Comparison of ENCODE assay signal across 9 mouse cellular contexts in genomic region chr6:140570152-140570551, GRCm38 (mm10). TPM values are rescaled to one million over a fixed set of nuclear protein-coding genes. Genes with fewer than 3 reads are reported as not detected.
DNase-seq lines count a peak whose midpoint lies in the region; ATAC-seq lines count a peak whose summit lies in the region.
"Had no signal": no experiment of that assay in that cellular context is flagged by ENCODE, and none has a peak within 500 bp of the region (broad histone marks: within the 10 kb centered on the region; RNA-seq: fewer than 3 reads in every experiment).

No protein-coding gene starts in this region.

- intact Hi-C loops in left cerebral cortex, postnatal 25 days (cut with DNase I), result no loop called here

- no peaks in the 10 kb centered on the region for H3K9me3 ChIP-seq in midbrain, embryonic 14.5 days (ENCODE audit: control insufficient read depth, low read length)
- H3K9me3 ChIP-seq in midbrain, embryonic 16.5 days (replicated peaks; ENCODE audit: control insufficient read depth, low read length, poor library complexity, severe bottlenecking), result no peaks in the 10 kb centered on the region
- no peaks in the 10 kb centered on the region for H3K9me3 ChIP-seq in kidney, embryonic 16.5 days (ENCODE audit: low read length)
- H3K9me3 ChIP-seq: heart, embryonic 13.5 days had no signal

- no peak overlapping the region for H3K4me3 ChIP-seq in midbrain, embryonic 14.5 days (replicated peaks; ENCODE audit: low read depth, low read length)
- no peak overlapping the region for H3K4me3 ChIP-seq in midbrain, embryonic 16.5 days (ENCODE audit: low read depth, low read length)
- H3K4me3 ChIP-seq in kidney, embryonic 16.5 days (ENCODE audit: low read length), result no peak overlapping the region
- H3K4me3 ChIP-seq: heart, embryonic 13.5 days had no signal

- peak; percentile 26 for DNase-seq in midbrain, embryonic 14.5 days
- peak; percentile 66 for DNase-seq in cerebellum, postnatal 10 days
- DNase-seq in retina, embryonic 14.5 days (ENCODE audit: low spot score), result peak; percentile 47
- DNase-seq in right cerebral cortex, postnatal 4 days, result no peak
- DNase-seq in left cerebral cortex, postnatal 25 days (ENCODE audit: low spot score in 2 of 2), result no peak
- DNase-seq in spleen, postnatal 10 days (ENCODE audit: low spot score in 2 of 2), result no peak

- no peaks in the 10 kb centered on the region for H3K4me1 ChIP-seq in midbrain, embryonic 14.5 days (ENCODE audit: control insufficient read depth, insufficient read depth, low read length)
- no peaks in the 10 kb centered on the region for H3K4me1 ChIP-seq in midbrain, embryonic 16.5 days (ENCODE audit: control insufficient read depth, insufficient read depth, low read length)
- peaks cover 11% of the 10 kb centered on the region for H3K4me1 ChIP-seq in kidney, embryonic 16.5 days (ENCODE audit: insufficient read depth, low read length)

- H3K9ac ChIP-seq in midbrain, embryonic 14.5 days (replicated peaks; ENCODE audit: low read length), result no peak overlapping the region
- H3K9ac ChIP-seq in midbrain, embryonic 16.5 days (ENCODE audit: low read depth, low read length), result no peak overlapping the region
- H3K9ac ChIP-seq in kidney, embryonic 16.5 days (replicated peaks; ENCODE audit: low read length), result no peak overlapping the region
- H3K9ac ChIP-seq: heart, embryonic 13.5 days had no signal

- H3K4me2 ChIP-seq in midbrain, embryonic 14.5 days (ENCODE audit: low read length), result no peak overlapping the region
- H3K4me2 ChIP-seq in midbrain, embryonic 16.5 days (ENCODE audit: low read length), result no peak overlapping the region
- H3K4me2 ChIP-seq in kidney, embryonic 16.5 days (replicated peaks; ENCODE audit: low read depth, low read length), result no peak overlapping the region
- H3K4me2 ChIP-seq: heart, embryonic 13.5 days had no signal

- H3K36me3 ChIP-seq in midbrain, embryonic 14.5 days (ENCODE audit: control insufficient read depth, insufficient read depth, low read length), result peaks cover 46% of the 10 kb centered on the region
- peaks cover 16% of the 10 kb centered on the region for H3K36me3 ChIP-seq in midbrain, embryonic 16.5 days (ENCODE audit: control insufficient read depth, insufficient read depth, low read length)
- peaks cover 28% of the 10 kb centered on the region for H3K36me3 ChIP-seq in kidney, embryonic 16.5 days (ENCODE audit: insufficient read depth, low read length)

- no peak for ATAC-seq in midbrain, embryonic 14.5 days (ENCODE audit: low FRiP score, low TSS enrichment)
- ATAC-seq in midbrain, embryonic 16.5 days, result no peak
- ATAC-seq in kidney, embryonic 16.5 days (ENCODE audit: low FRiP score, low TSS enrichment), result peak; percentile 88

- H3K27me3 ChIP-seq in midbrain, embryonic 14.5 days (ENCODE audit: control insufficient read depth, insufficient read depth, low read length), result no peaks in the 10 kb centered on the region
- no peaks in the 10 kb centered on the region for H3K27me3 ChIP-seq in midbrain, embryonic 16.5 days (ENCODE audit: control insufficient read depth, insufficient read depth, low read depth, low read length)
- no peaks in the 10 kb centered on the region for H3K27me3 ChIP-seq in kidney, embryonic 16.5 days (ENCODE audit: insufficient read depth, low read length)
- H3K27me3 ChIP-seq: heart, embryonic 13.5 days had no signal

- WGBS in midbrain, embryonic 14.5 days, result 69% methylated on average over 11 of the region's 11 CpGs
- WGBS in midbrain, embryonic 16.5 days, result 68% methylated on average over 11 of the region's 11 CpGs
- WGBS in kidney, embryonic 16.5 days, result 46% methylated on average over 11 of the region's 11 CpGs

- H3K27ac ChIP-seq in midbrain, embryonic 14.5 days (replicated peaks; ENCODE audit: low read depth, low read length), result 0 out of 2 replicates have a peak overlapping the region, but pooled peaks have one; percentile 8
- H3K27ac ChIP-seq in midbrain, embryonic 16.5 days (ENCODE audit: low read length), result no peak overlapping the region
- H3K27ac ChIP-seq in kidney, embryonic 16.5 days (ENCODE audit: low read length), result 0 out of 2 replicates have a peak overlapping the region, but pooled peaks have one; percentile 28
- H3K27ac ChIP-seq: heart, embryonic 13.5 days had no signal

RNA-seq across cellular contexts. Expression of gene Aebp2, which starts 52.3 kb away (rescaled TPM):
- 14.2 and 15.9 TPM in 2 replicates for polyA plus RNA-seq in midbrain, embryonic 14.5 days (2014; fragmentation: Nextera tagmentation; extraction: Ambion mirVana)
- 7.5 and 7.6 TPM in 2 replicates for polyA plus RNA-seq in midbrain, embryonic 16.5 days (2015; fragmentation: Nextera tagmentation; extraction: Ambion mirVana)
- 9.4 and 10.8 TPM in 2 replicates for polyA plus RNA-seq in kidney, embryonic 16.5 days (2015; fragmentation: Nextera tagmentation; extraction: Ambion mirVana)
- total RNA-seq in left cerebral cortex, postnatal 25 days (2021), result 10 to 100 TPM; 65.3 to 66.5 TPM

Comparison
In these comparisons a context has a peak if more than half of its experiments do, and no peak if none do; other contexts are left out.
1. DNase-seq: peak in midbrain, embryonic 14.5 days (single experiment), cerebellum, postnatal 10 days (2 of 2) and retina, embryonic 14.5 days (single experiment); none in right cerebral cortex, postnatal 4 days (single experiment), left cerebral cortex, postnatal 25 days (0 of 2) and spleen, postnatal 10 days (0 of 2).